Mouse (Mus musculus): ENCODE data around the gene Foxm1. TPM values are rescaled to one million over a fixed set of nuclear protein-coding genes. Genes with fewer than 3 reads are reported as not detected.

The Foxm1 gene
- polyA plus RNA-seq, 3 experiments from 2014 or later = 2.0 to 9.6 (median 2.7) TPM

DNA sequence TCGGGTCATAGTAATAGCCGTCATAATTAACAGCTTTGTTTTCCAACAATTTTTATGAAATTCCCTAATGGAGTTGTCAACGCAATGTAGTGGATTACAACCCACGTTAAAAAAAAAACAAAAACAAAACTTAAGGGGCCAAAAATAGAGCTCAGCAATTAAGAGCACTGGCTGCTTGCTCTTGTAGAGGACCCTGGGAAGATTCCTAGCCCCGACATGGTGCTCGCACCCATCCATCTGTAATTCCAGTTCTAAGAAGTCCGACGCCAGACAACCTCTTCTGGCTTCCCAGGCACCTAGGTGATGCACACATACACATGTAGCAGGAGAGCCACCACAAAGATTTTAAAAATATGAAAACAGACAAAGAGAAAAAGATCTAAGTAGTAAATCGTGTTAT lies 62.3 kb downstream of the Foxm1 start:
- no peak for ATAC-seq

Other genes with a start within 250 kb of the Foxm1 start
- 1 to 10 TPM in 1 of 3 experiments, under 1 TPM in 1, not detected in 1; 0.36 to 1.3 TPM for gene Tspan9, start 219.4 kb upstream of the Foxm1 start, polyA plus RNA-seq (2017; shearing (Covaris generic))
- gene Tead4, start 62.1 kb upstream of the Foxm1 start, polyA plus RNA-seq (2017; shearing (Covaris generic)) = not detected
- gene Tulp3, start 7.1 kb upstream of the Foxm1 start, polyA plus RNA-seq (2017; shearing (Covaris generic)) = 1 to 10 TPM in 1 of 3 experiments, under 1 TPM in 2; 0.92 to 1.3 (median 0.98) TPM
- gene Rhno1, start 56 bp upstream of the Foxm1 start, polyA plus RNA-seq (2017; shearing (Covaris generic)) = 10 to 100 TPM; 62.0 to 75.7 (median 67.7) TPM
- gene Tex52, start 12.5 kb downstream of the Foxm1 start, polyA plus RNA-seq (2017; shearing (Covaris generic)) = under 1 TPM in 1 of 3 experiments, not detected in 2; 0.30 TPM
- not detected for gene Gm44596, start 12.5 kb downstream of the Foxm1 start, polyA plus RNA-seq (2017; shearing (Covaris generic))
- 1 to 10 TPM; 2.4 to 7.5 (median 4.2) TPM for gene Nrip2, start 36.3 kb downstream of the Foxm1 start, polyA plus RNA-seq (2017; shearing (Covaris generic))
- 10 to 100 TPM; 15.7 to 21.1 (median 19.7) TPM for gene Itfg2, start 62.0 kb downstream of the Foxm1 start, polyA plus RNA-seq (2017; shearing (Covaris generic))
- 10 to 100 TPM; 52.8 to 67.1 (median 65.9) TPM for gene Fkbp4, start 75.7 kb downstream of the Foxm1 start, polyA plus RNA-seq (2017; shearing (Covaris generic))
- gene Pzp, start 163.8 kb downstream of the Foxm1 start, polyA plus RNA-seq (2017; shearing (Covaris generic)) = not detected
- gene A2ml1, start 218.6 kb downstream of the Foxm1 start, polyA plus RNA-seq (2017; shearing (Covaris generic)) = not detected